Mouse (Mus musculus) layer of hippocampus, postnatal 14 days (tissue): Measurements from ENCODE around the gene B3gnt7. TPM values are rescaled to one million over a fixed set of nuclear protein-coding genes. Genes with fewer than 3 reads are reported as not detected.
"Not testable (repeated sequence)": the region's sequence is repeated elsewhere in the genome, so short reads cannot be mapped to it uniquely, and the experiment has no call there.

Source experiments
- DNase-seq, 2 experiments: peaks; one replicate each; pipeline ENCODE4 v3.0.0; 2021 to 2022; ENCODE audit warnings: low spot score in 2 of 2, mixed read lengths in 1 of 2
- total RNA-seq, 2 experiments: library from RNA; stranded (reverse); gene quantifications; 2 replicates each; pipeline ENCODE4 v1.2.3; 2021

The B3gnt7 gene
- total RNA-seq, 2 experiments from 2014 or later: 2.4 to 2.6 TPM

DNA sequence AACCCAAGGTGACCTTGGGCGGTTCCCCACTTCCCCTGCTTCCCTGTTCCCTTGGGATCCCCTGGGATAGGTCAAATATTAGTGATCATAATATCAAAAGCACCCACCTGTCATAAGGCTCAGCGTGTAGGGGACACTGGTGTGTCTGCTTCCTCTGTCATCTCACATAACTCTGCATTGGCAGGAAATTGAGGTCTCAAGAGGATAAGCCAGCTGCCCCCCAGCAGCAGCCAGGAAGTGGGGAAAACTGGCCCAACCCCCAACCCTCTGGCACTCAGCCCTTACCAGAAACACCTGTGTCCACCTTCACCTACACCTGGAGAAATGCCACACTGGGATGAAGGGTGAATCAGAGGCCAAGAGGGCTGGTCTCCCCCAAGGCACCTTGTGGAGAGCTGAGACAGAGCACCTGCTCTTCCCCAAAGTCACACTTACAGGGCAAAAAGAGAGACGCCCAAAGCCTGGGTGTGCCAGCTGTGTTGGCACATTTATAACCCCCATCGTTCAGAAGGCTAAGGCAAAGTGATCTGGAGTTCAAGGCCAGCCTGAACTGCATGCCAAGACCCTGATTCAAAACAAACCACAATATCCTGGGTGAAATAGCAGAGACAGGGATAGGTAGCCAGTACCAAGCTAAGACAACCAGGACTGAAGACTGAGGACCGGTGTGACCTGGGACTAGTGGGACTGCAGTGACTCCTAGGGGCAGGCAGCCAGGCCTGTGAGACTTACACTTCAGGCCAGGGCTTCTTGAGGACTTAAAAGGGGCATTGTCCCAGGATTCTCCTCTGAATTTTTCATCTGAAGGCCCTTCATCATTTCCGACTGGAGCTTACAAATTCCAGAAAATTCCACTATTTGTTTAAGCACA lies 1.2 kb upstream of the B3gnt7 start:
- DNase-seq: no peak

DNA sequence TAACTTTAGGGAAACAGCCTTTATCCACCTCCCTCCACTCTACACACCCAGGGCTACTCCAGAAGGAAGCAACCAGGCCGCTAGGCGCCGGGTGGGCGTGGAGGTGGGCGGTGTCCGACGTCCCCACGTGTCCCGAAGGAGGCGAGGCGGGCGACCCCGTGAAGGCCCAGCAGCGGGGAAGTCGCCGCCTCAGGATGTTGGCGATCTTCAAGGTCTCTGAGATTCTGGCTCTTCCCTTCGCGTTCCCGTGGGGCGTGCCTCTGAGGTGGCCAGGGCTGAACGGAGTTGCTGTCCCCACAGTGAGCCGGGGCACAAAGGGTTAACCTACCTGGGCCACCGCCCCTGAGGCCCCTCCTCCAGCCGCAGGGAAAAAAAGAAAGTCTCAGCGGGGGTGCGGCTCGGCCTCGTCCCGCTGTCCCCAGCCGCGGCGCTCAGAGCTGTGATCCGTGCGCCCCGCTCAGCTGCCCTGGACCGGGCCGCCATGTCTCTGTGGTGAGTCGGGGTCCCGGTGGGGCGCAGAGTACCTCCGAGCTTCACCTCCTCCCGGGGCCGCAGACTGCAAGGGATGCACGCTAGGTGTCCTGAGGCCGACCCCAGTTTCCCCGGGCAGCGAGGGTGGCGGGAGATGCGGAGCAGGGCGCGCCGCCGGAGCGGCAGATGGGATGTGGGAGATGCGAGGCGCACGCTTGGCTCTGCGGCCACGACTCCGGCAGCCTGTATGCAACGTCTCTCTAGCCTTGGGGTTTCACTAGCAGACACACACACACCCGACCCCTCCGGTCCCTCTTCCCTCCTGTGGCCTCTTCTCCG lies 636 bp downstream of the B3gnt7 start:
- DNase-seq: peak; percentile 49 to 59

DNA sequence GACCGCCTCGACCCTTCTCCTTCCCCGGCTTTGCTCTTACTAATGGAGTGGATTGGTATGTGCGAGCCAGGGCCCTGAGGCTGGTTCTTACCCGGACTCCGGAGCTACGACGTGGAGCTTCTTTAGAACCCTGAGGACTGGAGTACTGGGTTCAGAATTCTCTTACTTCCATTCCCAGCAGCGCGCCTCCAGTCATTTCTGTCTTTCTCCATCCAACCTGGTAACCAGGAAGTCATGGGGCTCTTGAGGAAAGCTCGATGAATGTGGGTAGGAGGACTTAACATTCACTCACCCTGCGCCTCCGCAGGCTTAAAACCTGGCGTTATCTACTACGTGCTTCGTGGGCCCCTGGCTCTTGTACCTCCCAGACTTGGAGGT lies 1.2 kb downstream of the B3gnt7 start:
- DNase-seq: no peak

DNA sequence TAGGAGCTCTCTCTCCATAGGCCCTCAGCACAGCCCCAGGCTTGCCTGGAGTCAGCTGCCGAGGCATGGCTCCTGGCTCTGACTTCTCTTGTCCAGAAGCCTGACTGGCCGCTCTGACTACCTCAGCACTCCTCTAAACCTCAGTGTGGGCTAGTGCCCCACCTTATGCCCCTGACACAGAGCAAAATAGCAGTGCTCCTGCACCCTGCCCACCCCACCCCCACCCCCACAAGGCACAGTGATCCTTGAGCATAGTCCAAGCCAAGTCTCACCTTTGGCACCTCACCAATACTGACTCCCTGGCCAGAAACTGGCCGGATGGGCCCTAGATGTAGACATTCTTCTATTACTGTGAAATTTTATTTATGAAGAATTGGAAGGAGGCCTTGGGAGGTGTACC lies 4.1 kb downstream of the B3gnt7 start:
- DNase-seq: no peak

DNA sequence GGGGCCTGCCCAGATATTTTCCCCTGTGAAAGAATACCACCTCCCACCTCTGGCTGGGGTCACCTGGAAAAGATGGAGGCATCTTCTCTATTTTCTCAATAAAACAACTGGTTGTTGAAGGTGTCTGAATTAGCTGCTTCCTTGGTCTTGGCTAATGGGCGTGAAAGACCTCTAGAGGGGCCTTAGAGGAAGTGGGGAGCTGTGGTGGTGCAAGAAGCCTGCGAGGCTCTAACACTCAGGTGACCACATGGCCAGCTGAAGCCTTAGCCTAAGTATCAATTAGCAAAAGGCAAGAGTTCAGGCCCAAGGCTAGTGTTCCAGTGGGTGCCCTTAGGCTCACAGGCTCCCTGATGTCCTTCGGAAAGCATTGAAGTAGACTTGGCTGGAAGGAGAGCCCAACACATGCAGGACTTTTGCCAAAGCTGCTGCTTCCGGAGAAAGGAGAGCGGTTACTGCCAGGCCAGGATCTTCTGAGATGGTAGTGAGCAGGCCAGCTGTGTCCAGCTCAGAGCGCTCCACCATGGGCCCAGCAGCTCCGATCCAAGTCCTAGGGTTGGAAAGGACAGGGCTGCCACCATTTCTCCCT lies 4.6 kb downstream of the B3gnt7 start:
- DNase-seq: no peak

DNA sequence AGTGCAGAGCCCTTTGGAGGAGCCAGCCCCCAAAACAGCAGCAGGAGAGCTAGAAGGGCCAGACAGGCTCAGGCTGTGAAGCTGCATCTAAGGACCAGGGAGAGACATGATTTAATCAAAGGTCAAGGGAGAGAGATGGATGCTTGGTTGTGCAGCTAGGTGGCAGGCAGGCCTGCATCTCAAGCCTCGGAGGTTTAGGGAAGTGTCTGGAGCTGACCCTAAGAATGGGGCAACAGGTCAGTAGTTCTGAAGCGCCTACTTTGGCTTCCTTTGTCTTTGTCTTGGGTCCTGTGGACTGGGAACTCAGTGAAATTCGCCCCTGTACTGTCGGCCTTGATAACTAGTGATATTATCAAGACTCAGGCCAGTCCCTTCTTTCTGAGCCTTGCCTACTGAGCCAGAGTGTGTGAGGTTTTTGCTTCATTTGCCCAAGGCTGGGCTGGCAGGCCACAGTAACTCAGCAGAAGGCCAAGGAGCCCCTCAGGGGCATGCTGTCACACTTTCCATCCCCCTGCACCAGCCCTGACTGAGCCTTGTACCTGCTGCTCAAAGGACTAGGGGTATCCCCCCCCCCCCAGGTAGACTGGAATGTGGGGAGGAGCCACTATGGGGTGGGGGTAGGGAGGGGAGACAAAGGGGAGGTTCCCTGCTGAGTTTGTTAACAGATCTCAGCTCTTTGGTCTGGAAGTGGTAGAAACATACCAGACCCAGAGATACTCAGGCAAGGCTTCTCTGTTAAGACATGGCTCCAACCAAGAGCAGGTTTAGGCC lies 5.4 kb downstream of the B3gnt7 start:
- DNase-seq: no peak

DNA sequence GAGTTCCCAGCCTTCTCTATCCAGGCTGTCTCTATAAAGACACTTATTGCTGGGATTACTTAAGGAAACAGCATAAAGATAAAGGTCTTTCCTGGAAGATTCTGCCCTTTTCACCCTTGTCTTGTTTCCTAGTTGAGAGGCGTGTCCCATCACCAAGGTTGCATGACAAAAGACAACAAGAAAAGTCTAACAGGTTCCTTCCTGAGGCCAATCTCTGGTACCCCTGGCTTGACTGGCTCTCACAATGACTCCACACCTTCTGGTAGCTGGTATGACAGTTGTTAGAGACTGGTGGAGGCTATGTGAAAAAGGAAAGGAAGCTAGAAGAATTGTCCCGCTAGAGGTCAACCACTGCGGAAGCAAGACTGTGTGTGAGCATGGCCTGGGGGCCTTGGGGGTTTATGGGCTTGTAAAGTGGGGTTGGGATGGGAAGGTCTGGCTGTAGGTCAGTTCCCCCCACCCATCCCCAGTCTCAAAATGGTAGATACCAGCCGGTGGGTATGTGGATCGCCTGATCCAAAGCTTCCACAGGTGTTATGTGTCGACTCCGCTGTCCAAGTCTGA lies 6.7 kb downstream of the B3gnt7 start:
- DNase-seq: no peak

DNA sequence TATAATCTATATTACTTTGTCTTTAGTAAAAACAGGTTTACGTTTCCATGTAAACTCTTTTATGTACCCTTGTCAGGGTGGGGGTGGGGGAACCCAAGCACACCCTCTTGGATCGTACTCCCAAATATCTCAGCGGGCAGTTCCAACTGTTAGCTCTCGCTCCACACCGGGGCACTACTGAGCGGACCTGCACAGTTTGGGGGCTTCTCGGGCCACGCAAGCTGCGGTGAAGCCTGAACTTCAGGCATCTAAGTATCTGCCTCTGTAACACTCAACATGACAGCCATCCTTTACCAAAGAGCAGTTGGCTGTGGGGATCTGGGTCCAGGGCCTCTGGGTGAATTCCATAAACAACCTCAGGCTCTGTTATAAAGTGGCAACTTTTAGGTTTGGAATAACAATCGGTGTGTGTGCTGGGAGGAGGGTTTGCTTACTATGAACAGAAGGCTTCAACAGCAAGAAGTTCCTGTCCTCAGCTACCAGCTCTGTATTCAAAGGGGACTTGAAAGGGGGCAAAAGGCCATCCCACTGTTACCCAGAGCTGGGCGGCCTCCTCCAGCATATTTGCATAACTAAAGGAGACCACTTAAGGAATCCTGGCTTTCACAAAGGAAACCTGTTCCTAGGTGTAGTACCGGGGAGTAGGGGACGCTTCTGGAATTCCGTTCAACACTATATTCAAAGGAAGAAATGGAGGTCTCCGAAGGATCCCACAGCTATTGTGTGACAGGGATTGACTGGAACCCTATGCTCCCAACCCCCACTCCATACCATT lies 8.1 kb downstream of the B3gnt7 start:
- DNase-seq: no peak

DNA sequence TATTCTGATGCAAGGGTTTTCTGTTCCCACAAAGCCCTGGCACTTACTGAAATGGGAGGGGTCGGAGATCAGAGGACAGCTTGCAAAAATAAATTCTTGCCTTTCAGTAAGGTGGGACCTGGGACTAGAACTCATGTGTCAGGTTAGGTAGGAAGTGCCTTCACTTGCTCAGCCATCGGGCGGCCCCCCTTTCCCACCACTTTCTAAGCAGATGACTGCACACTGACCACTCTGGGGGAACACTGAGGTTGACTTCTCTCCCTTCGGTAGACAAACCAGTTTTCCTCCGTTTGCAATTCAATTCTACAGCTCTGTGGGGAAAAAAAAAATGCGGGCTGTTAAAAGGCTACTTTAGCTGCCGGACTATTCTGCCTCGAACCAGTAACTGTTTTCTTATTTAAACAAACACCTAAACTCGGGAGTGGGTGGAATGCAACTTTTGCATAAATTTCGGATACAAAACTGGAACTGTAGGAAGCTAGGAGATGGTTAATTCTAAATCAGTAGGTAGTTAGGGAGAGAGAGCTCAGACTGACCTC lies 8.9 kb downstream of the B3gnt7 start:
- DNase-seq: no peak

DNA sequence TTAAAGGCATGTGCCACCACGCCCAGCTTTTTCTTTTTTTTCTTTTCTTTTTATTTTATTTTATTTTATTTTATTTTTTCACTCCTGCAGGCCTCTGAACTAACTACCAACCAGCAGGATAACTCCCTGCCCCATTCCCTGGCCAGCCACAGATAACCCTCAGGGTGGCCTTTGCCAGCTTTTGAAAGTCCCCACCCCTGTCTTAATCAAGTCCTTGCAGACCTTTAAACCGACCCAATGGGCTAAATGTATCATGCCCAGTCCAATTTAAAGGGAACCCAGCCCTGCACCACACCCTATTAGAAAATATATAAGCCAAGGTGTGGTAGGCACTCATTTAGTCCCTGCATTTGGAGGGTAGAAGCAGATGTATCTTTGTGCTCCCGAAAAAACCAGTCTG lies 9.6 kb downstream of the B3gnt7 start:
- no peak for DNase-seq

GRCm38 (mm10) chr1:86313096-86313771 lies 10.6 kb downstream of the B3gnt7 start:
- DNase-seq: no peak

DNA sequence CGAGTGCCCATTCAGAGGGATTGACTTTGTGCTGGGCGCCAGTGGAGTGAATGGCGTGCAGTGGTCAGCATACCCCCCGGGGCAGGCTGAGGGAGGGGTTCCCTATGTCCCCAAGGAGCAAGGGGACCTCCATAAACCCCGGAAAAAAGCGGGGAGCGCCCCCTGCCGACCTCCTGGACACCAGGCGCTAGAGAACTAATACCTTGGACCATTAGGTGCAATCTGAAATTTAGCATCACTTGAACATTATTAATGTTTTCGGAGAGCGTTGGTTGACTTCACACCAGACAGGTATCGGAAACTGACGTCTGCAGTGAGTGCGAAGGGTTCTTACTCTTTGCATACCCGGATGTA lies 11.1 kb downstream of the B3gnt7 start:
- no peak for DNase-seq

- no peak for DNase-seq
Measured at GRCm38 (mm10) chr1:86320822-86321413, 18.3 kb downstream of the B3gnt7 start.

DNA sequence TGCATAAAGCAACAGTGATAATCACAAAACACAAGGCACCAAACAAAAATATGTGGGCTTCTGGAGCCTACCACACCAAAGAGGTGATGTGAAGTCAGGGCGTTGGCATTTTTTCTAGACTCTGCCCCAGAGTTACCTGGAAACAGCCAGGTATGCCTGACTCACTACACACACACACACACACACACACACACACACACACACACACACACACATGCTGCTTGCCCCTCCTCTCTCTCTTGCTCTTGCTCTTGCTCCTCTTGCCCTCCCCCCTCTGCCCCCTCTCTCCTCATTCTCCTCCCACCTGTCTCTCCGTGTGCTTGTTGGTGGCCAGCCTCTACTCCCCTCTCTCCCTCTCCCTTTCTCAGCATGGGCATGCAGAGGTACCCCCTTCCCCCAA lies 33.7 kb downstream of the B3gnt7 start:
- DNase-seq: no peak

DNA sequence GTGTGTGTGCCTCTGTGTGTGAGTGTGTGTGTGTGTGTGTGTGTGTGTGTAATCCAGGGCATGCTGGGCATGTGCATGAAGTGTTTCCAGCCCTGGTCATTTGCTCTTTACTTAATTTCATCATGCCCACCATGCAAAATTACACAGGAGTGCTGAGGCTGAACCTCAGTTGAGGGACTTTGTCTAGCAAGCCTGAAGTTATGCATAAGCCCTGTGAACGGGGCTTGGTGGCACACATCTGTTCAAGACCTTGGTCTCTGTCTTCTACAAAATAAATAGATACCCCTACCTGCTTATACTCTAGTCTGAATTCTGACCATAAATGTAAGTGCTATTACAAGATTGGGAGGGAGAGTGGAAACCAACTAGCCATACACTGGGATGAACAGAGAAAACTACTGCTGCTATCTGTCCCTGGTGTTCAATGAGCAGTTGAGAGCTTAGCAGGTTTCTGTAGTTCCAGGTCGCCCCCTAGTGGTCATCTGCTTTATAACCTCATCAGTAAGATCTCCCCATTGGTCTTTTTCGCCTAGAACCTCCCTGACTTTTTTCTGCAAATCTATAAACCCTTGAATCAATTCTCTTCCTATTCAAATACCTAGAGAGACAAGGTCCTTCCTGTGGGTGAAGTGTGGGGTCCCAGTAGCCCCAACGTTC lies 36.7 kb downstream of the B3gnt7 start:
- DNase-seq: peak; percentile 81 to 93

DNA sequence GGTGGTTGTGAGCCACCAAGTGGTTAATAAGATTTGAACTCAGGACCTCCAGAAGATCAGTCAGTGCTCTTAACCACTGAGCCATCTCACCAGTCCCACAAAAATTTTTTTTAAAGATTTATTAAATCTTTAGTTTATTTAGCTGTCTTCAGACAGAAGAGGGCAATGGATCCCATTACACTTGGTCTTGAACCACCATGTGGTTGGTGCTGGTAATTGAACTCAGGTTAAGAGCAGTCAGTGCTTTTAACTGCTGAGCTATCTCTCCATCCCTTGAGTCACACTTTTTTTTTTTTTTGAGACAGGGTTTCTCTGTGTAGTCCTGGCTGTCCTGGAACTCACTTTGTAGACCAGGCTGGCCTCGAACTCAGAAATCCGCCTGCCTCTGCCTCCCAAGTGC lies 38.5 kb downstream of the B3gnt7 start:
- DNase-seq: not testable (repeated sequence)

- DNase-seq: no peak
Measured at GRCm38 (mm10) chr1:86342371-86342770, 39.7 kb downstream of the B3gnt7 start.

DNA sequence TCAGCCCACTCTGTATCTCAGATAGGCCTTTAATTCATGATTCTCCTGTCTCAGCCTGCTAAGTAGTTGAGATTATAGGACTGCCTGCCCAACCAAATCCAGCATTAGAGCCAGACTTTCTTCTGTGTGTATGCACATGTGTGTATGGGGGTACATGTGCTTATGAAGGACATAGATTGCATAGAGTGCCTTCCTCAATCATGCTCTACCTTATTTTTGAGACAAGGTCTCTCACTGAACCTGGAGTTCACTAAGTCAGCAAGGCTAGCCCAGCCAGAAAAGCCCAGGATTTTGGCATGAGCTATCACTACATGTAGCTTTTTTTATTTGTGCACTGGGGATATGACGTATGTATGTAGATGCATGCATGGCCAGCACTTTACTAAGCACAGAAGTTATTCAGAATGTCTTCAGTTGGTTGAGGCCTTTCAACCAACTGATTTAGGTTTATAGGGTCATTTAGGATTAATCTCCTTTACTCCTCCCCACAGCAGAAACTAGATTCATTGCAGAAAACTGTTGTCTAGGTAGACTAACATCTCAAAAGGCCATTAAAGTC lies 40.5 kb downstream of the B3gnt7 start:
- no peak for DNase-seq
